Mouse (Mus musculus) heart, adult 18-20 months (tissue): ENCODE measurements around the gene Camta1. TPM values are rescaled to one million over a fixed set of nuclear protein-coding genes. Genes with fewer than 3 reads are reported as not detected.
"Not testable (repeated sequence)": the region's sequence is repeated elsewhere in the genome, so short reads cannot be mapped to it uniquely, and the experiment has no call there.

Experiments used
- DNase-seq, 2 experiments: peaks; one replicate each; pipeline ENCODE4 v3.0.0; 2021 to 2022; ENCODE audit warnings: mixed read lengths in 1 of 2
- total RNA-seq, 2 experiments: library from RNA; stranded (reverse); gene quantifications; 2 replicates each; pipeline ENCODE4 v1.2.3; 2021

The Camta1 gene
- total RNA-seq, 2 experiments from 2014 or later = 207 to 208 TPM

DNA sequence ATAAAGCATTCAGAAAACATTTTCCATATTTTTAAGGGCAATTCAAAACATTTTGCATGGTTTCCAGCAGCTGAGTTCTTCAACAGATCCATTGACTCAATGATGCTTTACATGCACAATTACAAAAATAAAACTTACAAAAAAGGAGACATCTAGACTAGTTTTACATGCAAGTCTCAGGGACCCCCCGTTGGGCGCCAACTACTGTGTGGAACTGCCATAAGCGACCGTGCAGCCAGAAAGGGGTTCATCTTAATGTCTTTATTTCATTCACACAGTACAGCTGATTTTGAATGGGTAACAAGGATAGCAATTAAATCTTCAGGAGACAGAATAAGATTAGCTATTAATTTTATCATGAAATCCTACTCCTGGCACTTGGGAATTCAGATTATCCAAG, 802.1 kb downstream of the Camta1 start:
- DNase-seq = no peak

DNA sequence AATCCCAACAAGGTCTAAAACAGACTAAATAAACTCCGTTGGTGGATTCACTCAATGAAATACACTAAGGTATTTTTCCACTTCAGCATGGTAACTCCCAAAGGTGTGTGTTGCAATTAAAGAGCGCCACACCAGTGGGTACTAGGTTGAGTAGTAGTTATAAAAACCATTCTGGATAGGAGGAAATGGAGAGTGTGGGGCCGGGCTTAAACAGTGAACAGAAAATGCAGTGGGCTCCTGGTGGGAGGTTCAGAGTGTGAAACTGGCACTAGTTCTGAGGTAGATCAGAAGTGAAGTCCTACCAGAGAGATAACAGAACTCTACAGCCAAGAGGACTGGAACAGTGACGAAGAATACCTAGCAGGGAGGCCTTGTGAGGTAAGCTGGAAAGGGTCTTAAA, 803.0 kb downstream of the Camta1 start:
- DNase-seq = no peak

DNA sequence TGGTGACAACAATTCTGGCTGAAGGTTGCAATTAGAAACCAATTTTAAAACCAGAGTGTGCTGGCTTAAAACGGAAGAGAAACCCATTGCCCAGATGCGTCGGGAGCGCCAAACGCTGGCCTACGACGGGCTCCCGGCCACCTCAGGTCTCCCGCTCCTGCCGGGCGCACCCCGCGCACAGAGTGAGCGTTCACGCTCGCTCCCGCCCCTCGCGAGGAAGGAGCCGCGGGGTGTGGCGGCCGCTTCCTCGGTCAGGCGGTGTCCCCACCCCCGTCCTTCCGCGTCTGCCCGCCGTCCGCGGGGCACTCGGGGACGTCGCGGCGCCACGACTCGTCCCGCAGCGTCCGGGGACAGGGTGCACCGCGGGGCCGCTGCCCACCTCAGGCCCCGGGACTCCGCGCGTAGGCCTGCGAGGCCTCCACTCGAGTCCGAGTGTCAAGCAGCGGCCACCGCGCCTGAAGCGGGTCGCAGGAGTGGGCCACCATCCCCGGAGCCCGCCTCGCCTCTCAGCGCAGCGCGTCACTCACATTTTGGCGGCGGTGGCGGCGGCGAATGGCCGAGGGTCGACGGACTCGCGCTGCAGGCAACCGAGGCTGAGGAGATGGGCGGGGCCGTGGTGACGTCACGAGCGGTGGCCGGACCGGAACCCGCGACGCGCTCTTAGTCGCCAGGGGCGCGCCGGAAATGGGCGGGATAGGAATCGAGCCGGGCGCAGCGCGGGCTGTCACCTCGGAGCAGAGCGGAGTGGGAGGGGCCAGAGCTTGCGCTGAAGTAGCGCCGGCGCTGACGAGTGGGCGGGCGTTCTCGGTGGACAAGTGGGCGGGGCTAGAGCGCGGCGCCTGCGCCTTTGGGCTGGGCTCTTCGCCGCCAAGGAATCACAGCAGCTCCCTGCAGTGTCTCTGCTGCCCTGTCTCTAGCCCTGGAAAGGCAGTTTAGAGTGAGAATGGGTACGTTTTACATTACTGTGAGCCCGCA, 804.0 kb downstream of the Camta1 start, which contains the start of gene Vamp3:
TSS of gene Vamp3 (minus strand) at position 617 of the 975 bp plus-strand sequence.
- peak; percentile 98 to 99 for DNase-seq

DNA sequence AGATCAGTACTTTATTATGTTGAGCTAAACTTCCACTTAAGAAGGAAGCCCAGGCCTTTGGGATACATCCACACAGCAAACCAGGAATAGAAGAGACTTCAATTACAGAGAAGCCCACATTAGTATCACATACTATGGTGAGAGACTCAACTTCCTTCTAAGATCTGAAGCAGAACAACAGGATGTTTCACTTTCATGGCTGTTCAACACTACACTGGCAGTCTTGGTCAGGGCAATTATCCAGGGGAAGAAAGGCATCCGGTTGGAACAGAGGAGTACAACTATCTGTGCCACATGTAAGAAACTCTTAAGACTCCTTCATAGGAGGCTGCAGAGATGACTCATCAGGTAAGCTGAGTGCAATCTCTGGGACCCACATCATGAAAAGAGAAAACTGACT, 810.5 kb downstream of the Camta1 start:
- no peak for DNase-seq

DNA sequence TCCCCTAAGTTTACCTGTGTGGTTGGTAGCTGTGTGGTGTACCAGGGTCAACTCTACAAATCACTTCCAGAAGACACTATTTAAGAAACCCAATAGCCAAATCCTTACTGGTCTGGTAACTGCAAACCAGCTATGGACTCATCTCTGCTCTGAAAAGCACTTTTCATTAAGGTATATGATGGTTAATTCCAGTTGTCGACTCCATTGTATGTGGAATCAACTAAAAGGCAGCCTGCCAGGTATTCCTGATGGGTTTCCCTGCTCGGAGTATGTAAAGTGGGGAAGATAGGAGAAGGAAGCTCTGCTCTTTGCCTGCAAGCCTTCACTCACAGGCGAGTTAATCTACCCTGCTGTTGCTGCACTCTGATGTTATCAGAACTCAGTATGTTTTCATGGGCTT, 815.2 kb downstream of the Camta1 start:
- DNase-seq = no peak

DNA sequence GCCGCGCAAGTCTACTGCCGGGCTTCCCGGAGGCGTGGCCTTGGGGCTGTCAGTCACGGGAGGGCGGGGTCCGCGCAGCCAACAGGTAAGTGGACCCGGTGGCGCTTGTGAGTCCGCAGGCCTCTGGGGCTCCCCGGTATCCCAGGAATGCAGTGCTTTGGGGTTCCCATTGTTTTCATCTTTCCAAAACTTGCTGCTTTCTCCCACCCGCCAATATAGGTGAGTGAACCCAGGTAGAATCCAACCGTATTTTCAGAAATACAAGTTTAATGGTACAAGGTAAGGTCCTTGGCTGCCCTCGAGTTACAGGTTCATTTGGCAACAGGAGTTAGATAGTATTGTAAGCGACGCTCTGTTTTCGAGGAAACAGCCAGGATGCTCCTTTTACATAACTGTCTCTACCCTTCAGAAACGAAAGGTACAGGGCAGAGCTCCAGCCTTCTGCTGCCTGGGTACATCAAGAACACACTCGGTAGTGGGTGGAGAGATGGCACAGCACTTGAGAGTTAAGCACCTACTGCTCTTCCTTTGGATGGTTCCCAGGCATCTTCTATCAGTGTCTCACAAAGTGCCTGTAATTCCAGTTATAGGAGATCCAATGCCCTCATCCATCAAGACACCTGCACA, 816.6 kb downstream of the Camta1 start:
- DNase-seq = peak; percentile 12 to 25

DNA sequence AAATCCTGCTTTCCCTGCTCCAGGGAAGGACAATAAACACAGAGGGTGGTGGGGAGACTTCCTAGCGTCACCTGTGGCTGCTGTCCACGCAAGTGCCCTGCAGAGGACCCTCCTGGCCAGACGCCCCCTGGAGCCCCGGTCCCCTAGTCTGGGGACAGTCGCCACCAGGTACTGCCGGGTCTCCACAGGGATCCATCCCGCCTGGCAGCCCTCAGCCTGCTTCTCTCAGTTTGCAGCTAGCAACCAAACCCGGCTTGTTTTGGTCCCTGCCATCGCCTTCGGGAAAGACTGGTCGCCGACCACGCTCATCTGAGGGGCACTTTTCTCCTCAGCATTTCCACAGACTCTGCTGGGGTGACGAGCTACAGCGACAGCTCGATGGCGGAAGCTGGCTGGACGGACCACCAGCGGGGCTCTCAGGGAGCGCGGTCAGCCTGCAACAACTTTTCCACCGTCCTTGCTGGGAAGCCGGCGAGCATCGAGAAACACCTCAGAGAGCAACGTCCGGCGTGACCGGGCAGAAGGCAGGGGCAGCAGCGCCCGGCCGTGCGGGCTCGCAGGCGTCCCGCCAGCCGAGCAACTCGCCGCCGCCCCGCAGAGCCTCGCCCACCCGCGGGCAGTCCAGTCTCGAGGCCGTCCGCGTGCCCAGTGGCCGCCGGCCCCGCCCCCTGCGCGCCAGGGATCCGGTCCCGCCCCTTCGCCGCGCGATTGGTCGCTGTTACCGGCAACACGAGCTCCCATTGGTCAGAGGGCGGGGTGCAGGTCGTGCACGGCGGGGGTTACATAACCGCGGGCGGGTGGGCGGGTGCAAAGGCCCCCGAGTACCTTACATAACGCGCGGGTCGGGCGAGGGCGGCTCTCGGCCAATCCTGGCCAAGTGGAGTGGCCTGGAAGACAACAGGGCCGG, 817.4 kb downstream of the Camta1 start, which contains the start of gene Per3:
TSS of gene Per3 (minus strand) at position 629 of the 907 bp plus-strand sequence.
- peak; percentile 98 for DNase-seq

DNA sequence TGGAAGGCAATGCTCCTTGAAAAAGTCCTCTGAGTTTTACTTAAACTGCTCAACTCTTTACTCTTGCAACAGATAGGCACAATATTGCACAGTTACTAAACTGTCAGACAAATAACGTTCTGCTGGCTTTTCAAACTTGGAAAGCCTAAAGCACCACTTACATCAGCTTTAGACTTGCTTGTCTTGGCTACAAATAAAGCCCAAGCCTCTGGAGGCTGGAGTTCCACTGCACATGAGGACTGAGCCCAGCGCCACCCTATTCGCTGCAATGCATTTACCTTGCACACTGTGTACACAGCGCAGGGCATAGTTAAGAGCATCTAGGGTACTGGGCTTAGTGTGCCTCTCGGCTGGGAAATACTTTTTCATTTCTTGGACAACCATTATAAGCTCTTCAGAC, 818.4 kb downstream of the Camta1 start:
- DNase-seq = peak; percentile 49 to 51

DNA sequence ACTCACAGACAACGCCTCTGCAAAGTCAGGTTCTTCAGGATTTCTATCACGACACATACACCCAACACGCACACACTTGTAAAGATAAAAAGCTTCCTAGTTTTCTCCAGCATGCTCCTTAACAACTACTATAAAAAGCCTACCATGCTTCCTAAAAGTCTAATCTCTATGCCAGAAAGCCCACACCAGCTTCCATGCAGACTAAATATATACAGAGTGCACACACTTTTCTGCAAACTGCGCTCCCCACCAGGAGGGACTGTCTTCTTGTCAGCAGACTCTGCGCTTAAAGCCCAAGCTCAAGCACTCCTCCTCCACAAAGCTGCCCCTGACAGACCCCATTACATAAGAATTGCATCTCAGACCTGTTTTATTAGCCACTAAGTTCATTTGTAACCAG, 820.2 kb downstream of the Camta1 start:
- no peak for DNase-seq

DNA sequence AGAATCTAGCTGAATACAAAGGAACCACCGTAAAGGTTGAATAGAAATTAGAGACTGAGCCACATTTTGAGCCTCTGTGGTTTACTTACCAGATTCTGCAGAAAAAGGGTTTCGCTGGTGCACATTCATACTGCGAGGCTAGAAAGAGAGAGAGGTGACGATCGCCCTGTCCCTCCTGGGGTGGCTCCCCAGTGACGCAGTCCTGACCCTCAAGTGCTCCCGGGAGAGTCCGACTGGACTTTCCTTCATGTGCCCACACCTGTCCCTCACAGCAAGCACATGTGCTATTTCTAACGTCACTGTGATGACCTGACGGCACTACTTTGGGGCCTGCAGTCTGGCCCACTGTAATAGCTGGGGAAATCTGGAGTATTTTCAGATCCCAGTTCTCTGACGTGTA, 823.9 kb downstream of the Camta1 start:
- no peak for DNase-seq

DNA sequence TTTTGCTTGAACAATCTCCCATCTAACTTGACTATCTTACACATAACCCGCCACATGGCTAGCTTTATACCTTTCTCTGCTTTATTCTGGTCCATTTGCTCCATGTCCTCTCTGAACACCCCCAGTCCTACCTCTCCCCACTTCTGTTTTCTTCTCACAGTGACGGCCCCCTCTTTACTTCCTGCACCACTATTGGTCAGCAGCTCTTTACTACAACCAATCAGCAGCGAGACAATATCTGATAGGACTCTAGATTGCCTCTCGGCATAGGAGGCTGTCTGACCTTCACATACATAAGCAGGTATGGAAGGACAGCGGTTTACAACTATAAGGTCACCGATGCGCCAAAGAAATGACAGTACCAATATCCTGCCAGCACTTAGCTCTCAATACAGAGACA, 825.2 kb downstream of the Camta1 start:
- DNase-seq = no peak

DNA sequence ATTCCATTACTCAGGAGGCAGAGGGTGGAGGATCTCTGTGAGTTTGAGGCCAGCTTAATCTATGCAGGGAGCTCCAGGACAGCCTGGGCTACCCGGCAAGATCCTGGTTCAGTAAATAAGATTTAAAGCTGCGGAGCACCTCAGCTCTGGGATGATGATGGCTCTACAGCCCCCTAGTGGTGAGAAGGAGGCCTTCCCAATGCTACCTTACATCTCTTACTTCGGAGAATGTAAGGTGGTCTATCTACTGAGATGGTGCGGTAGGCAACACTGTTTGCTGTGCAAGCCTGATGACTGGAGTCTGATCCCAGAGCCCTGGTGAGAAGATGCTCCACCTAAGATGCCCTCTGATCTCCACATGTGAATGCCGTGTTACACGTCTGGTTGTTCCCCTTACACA, 834.7 kb downstream of the Camta1 start:
- peak in 1 of 2 experiments; percentile 47 for DNase-seq

DNA sequence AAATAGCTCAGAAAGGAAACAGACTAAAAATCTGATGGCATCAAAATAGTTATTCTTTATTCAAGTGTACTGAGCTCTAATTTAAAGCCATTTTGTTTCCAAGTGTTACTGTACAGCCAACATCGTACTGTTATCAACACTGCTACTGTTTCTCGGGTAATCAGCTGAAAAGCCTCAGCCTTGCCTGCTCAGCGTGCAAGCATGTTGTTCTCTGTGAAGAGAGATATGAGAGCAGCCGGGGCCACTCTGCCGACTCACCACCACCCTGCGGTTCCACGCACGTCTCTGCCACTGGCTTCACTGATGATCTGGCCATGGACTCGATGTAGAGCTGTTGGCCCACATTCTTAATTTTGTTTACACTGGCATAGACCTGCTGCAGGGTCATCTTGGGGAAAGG, 837.5 kb downstream of the Camta1 start:
- no peak for DNase-seq

DNA sequence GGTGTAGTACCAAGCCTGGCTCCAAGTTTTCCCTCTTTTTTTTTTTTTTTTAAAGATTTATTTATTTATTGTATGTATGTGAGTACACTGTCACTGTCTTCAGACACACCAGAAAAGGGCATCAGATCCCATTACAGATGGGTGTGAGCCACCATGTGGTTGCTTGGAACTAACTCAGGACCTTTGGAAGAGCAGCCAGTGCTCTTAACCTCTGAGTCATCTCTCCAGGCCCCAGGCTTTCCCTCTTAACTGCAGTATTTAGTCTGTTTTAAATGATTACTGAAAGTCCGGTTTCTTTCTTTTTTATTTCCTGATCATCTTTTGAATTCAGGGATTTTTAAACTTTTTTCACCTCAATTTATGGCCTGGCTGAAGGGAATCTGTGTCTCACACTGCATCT, 844.3 kb downstream of the Camta1 start:
- DNase-seq = not testable (repeated sequence)

DNA sequence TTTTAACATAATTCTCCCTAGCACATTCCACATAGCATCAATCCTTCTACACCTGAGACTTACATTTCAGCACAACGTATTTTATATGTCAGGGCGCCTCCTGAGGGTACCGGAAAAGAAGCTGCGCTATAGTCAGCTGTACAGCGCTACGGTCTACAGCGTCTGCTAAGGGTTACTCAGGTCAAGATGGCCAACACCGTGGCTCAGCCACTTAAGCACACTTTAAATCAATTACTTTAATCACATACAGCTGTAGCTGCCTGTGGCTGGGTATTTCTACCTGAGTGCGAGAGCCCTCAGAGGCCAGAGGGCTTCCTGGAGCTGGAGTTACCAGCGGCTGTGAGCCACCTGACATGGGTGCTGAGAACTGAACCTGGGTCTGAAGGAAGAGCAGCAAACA, 845.7 kb downstream of the Camta1 start:
- DNase-seq = no peak

DNA sequence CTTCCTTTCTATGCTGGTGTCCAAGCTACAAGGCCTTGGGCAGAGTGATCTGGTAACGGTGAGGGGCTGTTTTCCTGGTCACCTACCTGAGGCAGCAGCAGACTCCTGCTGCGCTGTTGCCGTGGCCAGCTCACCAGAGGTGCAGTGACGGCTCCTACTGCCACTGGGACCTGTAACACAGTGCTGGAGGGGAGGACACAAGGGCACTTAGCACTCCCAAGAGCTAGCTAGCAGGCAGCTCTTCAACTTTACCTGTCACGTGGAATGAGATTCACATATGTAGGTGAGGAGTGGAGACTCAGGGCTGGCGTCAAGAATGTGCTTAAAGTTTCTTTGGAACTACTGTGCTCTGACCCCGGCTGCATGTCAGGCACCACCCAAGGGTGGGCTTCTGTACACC, 851.4 kb downstream of the Camta1 start:
- no peak for DNase-seq

DNA sequence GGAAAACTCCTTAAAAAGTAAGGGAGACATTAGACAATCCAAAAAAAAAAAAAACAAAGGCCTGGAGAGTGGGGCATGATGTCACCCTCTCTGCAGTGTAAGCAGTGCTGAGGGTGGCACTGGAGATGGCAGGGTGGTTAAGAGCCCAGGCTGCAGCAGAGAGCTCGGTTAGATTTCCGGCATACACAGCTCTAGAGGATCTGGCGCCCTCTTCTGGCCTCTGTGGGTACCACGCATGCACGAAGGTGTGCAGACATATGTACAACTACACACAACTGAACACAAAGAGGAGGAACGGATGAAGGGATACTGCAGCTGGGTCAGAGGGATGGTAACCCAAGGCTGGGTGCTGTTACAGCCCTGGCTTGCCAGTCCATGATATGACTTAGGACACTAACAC, 854.7 kb downstream of the Camta1 start:
- DNase-seq = peak; percentile 9 to 32

DNA sequence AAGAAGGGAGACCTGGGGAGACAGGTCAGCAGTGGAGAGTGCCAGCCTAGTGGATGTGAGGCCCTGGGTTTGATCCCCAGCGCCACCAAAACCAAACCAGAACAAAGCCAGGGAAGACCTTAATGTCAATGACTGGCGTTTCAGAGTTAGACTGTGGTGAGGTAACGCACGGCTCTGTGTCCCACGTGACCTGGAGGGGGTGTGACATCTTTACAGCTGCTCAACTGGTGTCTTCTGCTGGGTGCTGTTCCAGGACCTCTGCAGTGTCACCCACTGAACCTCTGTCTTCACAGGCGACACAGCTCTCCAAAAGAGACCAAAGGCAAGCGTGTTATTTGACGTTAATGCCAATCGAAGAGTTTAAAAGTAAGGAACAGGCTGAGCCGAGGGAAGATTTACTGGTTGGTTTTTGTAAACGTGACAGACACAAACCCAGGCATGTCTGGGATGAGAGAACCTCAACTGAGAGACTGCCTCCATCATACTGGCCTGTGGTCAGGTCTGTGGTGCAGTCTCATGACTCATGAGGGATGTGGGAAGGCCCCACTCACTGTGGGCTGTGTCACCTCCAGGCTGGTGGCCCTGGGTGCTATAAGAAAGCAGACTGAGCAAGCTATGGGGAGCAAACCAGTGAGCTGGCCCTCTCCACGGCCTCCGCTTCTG, 855.9 kb downstream of the Camta1 start:
- no peak for DNase-seq

DNA sequence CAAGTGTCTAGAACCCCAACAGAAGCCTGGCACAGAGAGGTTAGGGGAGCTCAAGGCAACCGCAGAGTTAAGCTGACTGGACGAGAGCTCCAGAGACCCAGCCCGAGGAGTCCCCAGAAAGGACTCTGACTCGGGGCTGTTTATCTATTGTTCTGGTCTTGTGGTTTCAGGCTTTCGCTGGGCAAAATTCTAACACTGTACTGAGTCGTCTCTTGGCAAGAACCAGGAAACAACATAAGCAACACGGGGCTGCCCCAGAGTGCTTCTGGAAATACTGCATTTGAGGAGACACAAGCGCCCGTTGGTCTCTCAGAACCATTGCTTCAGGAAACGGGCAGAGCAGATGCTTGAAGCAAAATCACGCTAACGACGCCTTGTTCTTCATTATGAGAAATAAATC, 860.3 kb downstream of the Camta1 start:
- DNase-seq = no peak

DNA sequence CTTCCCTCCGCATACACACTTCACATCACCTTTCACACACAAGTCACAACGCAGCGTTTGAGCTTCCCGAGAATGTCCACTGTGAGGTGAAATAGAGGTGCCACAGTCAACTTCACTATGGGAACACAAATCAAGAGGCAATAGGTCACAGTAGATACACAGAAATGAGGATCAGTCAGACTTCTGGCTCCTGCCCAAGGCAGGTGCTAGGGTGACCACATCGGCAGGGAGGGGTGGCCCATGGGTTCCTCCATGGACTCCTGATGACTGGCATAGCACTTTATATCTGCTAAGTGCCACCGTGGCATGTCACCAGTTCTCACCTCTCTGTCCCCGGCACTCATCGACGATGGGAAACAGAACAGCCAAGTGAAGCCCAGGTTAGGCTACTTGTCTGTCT, 863.0 kb downstream of the Camta1 start:
- no peak for DNase-seq

DNA sequence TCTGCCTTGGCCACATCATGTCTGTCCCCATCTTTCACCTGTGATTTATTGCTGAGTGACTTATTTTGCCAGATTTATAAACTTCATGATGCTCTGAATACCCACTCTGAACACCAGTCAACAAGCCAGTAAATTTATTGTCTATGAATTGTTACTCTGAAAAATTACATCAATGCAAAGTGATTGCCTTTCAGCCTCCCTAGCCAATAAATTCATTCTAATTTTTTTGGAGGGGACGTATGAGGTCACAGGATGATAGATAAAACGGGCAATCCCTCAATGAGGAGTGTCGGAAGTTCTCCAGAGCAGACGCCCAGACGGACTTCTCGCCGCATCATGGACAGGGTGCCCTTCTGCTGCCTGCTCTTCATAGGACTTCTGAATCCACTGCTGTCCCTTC, 864.9 kb downstream of the Camta1 start, which contains the start of gene Uts2:
TSS of gene Uts2 (plus strand) at position 301 of the 400 bp plus-strand sequence.
- DNase-seq = no peak

DNA sequence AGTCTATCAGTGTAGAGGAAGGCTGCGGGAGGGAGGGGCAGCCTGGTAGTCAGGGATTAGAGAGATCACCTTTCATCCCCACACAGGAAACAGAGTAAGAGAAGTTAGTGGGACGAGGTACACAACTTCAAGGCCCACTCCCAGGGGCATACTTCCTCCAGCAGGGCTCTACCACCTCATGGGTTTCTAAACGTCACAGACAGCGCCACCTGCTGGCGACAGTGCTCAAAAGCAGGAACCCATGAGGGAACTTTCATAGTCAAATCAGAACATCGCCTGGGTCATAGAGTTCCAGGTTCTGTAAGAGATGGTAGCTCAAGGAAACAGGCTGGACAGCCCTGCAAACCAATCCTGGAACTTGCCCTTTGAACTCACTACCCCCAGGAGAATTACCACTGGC, 871.5 kb downstream of the Camta1 start:
- DNase-seq = no peak
